Mouse (Mus musculus) neural tube, embryonic 15.5 days (tissue): Measurements from ENCODE around the gene Pcyt1b. TPM values are rescaled to one million over a fixed set of nuclear protein-coding genes. Genes with fewer than 3 reads are reported as not detected.

Source experiments
- ATAC-seq: fragments of 200-750 bp; cut with Nextera tagmentation; 2 replicates; pipeline ENCODE4 v1.8.0; 2017; ENCODE audit warnings: mild to moderate bottlenecking, moderate TSS enrichment, moderate library complexity; ENCODE audit not compliant: low FRiP score
- H3K27ac ChIP-seq: fragments of 300-500 bp; sonication (generic); replicated peaks from 2 replicates; pipeline ENCODE4 v1.5.1; 2015; ENCODE audit warnings: mild to moderate bottlenecking, inconsistent platforms
- H3K27me3 ChIP-seq: fragments of 300-500 bp; sonication (generic); replicated peaks from 2 replicates; pipeline ENCODE4 v1.6.1; 2015; ENCODE audit warnings: inconsistent platforms
- H3K36me3 ChIP-seq: fragments of 300-500 bp; sonication (generic); 2 replicates; pipeline ENCODE4 v1.6.1; 2015; ENCODE audit warnings: inconsistent platforms
- H3K4me1 ChIP-seq: fragments of 300-500 bp; sonication (generic); 2 replicates; pipeline ENCODE4 v1.6.1; 2015; ENCODE audit warnings: inconsistent platforms
- H3K4me2 ChIP-seq: fragments of 300-500 bp; sonication (generic); 2 replicates; pipeline ENCODE4 v1.6.1; 2015; ENCODE audit warnings: inconsistent platforms, mild to moderate bottlenecking, moderate library complexity
- H3K4me3 ChIP-seq: fragments of 300-500 bp; sonication (generic); replicated peaks from 2 replicates; pipeline ENCODE4 v1.5.1; 2015; ENCODE audit warnings: mild to moderate bottlenecking, inconsistent platforms
- H3K9ac ChIP-seq: fragments of 300-500 bp; sonication (generic); replicated peaks from 2 replicates; pipeline ENCODE4 v1.6.1; 2015; ENCODE audit warnings: mild to moderate bottlenecking, inconsistent platforms
- H3K9me3 ChIP-seq: fragments of 300-500 bp; sonication (generic); replicated peaks from 2 replicates; pipeline ENCODE4 v1.6.1; 2016; ENCODE audit warnings: inconsistent platforms
- WGBS: fragments of 180-500 bp; shearing (Covaris S2); methylation state at CpG from one replicate; pipeline ENCODE4 v1.1.7; 2015; ENCODE audit warnings: mixed read lengths; 5-methylcytosine and 5-hydroxymethylcytosine counted together
- polyA plus RNA-seq: library from polyadenylated mRNA; unstranded; fragments of >200 nt; fragmentation: Nextera tagmentation; extraction: Ambion mirVana; gene quantifications from 2 replicates; pipeline ENCODE4 v1.2.1, GENCODE M21; 2015

The Pcyt1b gene
- polyA plus RNA-seq, 1 experiment from 2014 or later = 21.9 TPM

DNA sequence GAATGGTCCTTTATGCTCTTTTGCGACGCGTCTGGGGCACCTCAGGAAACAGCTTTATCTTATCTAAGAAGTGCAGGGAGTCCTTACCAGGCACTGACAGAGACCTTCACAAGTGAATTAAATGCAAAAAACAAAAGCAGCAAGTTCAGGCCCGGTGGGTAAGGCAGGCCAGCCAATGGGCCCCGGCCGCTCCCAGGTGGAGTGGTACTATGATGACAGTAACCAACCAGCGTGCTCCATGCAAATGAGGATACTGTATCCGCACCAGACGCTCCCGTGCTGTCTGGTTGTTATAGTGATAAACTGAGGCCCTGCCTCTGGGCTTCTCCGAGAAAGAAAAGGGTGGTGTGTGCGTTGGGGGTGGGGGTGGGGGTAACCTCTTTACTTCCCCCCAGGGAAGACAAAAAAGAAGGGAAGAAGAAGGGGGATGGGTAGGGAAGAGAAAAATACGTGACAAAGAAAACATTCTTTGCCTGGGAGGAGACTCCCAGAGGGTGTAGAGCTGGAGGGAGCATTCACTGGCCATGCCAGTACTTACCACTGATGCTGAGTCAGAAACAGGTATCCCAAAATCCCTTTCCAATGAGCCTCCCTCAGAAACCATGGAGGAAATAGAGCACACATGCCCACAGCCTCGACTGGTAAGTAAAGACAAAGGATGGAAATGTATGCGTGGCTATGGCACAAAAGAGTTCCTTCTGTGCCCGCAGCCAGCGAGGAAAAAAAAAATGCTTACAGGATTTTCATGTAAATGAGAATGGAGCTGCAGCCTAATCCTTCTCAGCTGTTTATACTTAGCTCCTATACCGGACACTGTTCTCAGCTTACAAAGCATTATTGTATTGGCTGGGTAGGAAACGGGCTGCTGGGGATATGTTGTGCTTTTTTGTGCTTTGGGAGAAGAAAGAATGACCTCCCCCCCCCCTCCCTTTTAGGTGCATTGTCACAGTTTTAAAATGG lies 20.5 kb downstream of the Pcyt1b start:
- H3K4me1 ChIP-seq = no peaks in the 10 kb centered on the region
- peak overlapping the region; percentile 49 for H3K9ac ChIP-seq
- H3K9me3 ChIP-seq = no peaks in the 10 kb centered on the region
- peak overlapping the region; percentile 87 for H3K27ac ChIP-seq
- WGBS = 18% methylated on average over 19 of the region's 19 CpGs
- ATAC-seq = peak; percentile 99
- no peaks in the 10 kb centered on the region for H3K36me3 ChIP-seq
- peak overlapping the region; percentile 43 for H3K4me3 ChIP-seq
- H3K4me2 ChIP-seq = peak overlapping the region; percentile 58
- no peaks in the 10 kb centered on the region for H3K27me3 ChIP-seq

DNA sequence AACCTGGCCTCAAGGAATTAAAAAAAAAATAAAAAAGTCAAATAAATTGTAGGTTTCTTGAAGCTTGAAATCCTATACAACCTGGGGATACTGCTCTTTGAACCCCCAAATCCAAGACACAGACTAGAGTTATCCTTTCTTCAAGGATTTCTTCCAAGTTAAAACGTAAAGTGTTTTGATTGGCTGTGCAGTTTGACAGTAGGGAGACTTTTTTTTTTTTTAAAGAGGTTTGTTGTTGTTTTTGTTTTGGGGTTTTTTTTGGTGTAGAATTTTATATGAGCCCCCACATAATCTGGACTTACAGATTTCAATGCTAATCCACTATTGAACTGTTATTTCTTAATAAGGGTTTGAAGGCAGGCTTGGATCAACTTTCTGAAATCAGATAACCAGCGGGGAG lies 21.6 kb downstream of the Pcyt1b start:
- peak overlapping the region; percentile 43 for H3K4me3 ChIP-seq
- no peaks in the 10 kb centered on the region for H3K36me3 ChIP-seq
- H3K27ac ChIP-seq = peak overlapping the region; percentile 87
- H3K9ac ChIP-seq = peak overlapping the region; percentile 49; the same call in 1 of the 2 replicates
- H3K27me3 ChIP-seq = no peaks in the 10 kb centered on the region
- no peaks in the 10 kb centered on the region for H3K9me3 ChIP-seq
- no peak for ATAC-seq
- peak overlapping the region; percentile 58 for H3K4me2 ChIP-seq
- 68% methylated on average over 2 of the region's 2 CpGs for WGBS
- no peaks in the 10 kb centered on the region for H3K4me1 ChIP-seq

DNA sequence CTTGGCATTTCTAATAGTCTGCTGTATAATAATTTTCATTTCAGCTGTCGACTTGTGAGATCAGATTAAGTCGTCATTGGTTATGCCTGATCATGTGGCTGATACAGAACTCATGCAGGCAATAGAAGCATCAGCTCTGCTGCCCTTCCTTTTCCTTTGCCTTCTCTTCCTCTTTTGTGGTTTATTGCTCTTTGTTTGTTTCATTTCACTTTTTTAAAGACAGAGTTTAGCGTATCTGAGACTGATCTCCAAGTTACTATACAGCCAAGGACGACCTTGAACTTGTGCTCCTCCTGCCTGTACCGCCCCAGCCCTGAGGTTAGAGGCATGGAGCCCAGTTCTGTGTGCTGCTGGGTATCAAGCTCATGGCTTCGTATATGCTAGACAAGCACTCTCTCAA lies 34.6 kb downstream of the Pcyt1b start:
- no peaks in the 10 kb centered on the region for H3K36me3 ChIP-seq
- no peak overlapping the region for H3K9ac ChIP-seq
- no peak overlapping the region for H3K27ac ChIP-seq
- no peak overlapping the region for H3K4me3 ChIP-seq
- WGBS = 83% methylated on average over 6 of the region's 6 CpGs
- no peaks in the 10 kb centered on the region for H3K4me1 ChIP-seq
- H3K9me3 ChIP-seq = no peaks in the 10 kb centered on the region
- H3K4me2 ChIP-seq = no peak overlapping the region
- no peak for ATAC-seq
- H3K27me3 ChIP-seq = no peaks in the 10 kb centered on the region

DNA sequence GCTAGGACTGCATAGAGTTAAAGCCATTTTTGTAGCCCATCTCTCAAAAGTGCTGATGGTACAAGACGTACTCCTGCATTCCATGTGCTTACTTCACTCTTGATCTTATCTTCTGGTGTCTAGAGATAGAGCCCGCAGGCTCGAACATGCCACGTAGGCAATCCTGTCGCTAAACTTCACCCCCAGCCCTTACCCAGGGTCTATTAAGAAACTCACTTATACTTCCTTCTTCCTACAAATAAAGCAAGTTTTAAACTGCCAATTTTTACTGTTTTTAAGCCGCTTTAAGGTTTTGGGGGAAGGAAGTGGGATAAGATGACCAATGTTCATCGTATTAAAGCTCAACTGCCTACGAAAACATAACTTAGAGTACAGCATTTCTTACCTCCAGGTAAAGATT lies 36.0 kb downstream of the Pcyt1b start:
- Histone ChIP-seq H3K4me2 (no peak overlapping the region), H3K9ac (no peak overlapping the region), H3K27ac (no peak overlapping the region), H3K36me3 (no peaks in the 10 kb centered on the region), H3K27me3 (no peaks in the 10 kb centered on the region), H3K4me3 (no peak overlapping the region), H3K4me1 (no peaks in the 10 kb centered on the region), H3K9me3 (no peaks in the 10 kb centered on the region)
- WGBS = 91% methylated on average over 8 of the region's 8 CpGs
- no peak for ATAC-seq

DNA sequence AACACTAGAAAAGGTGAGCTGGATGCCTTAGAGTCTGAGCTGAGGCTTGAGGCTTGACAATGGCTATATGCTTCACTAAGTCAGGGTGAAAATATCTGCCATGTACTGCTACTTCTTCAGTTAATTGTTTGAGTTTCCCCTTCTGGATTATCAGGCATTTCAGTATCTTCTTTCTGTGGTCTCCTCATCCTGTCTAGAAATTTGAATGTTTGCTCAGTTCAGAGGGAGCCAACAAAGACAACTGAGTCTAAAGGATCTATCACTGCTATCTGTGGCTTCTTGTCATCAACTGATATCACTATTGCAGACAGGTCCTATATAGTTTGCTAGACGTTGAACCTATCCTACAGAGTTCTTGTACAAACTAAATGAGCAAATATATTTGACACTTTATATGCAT lies 42.9 kb downstream of the Pcyt1b start:
- Histone ChIP-seq H3K4me1 (no peaks in the 10 kb centered on the region), H3K27ac (no peak overlapping the region), H3K4me3 (no peak overlapping the region), H3K9ac (no peak overlapping the region), H3K9me3 (no peaks in the 10 kb centered on the region), H3K27me3 (no peaks in the 10 kb centered on the region), H3K36me3 (no peaks in the 10 kb centered on the region), H3K4me2 (no peak overlapping the region)
- WGBS = 84% methylated on average over 1 of the region's 1 CpGs
- no peak for ATAC-seq

DNA sequence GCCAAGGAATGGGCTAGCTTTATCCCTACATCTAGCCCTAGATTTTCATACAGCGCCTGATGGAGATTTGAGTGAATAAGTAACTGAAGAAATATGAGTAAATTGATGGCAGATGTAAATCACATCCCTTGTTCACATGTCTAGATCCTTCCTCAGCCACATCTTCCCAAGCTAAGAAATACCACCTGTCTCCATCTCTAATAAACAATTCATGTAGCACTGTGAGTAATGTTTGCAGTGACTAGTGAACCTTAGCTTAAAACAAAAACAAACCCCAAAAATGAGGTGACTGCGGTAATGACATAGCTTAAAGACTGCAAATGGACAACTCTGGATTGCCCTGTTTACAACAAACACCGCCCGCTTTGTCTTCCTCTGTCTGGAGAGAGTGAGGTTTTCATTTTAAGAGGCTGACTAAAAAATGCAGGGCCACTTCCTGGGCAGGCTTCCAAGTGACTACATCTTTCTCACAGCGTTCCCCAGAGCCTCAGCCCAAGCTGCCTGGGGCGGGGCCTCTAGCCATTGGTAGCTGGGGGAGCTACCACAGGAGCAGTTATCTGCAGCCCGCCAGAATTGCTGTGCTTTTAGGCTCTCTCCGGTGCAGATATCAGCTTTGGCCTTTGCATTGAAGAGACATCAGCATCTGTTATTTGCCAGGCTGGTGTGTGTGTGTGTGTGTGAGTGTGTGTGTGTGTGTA lies 46.0 kb downstream of the Pcyt1b start:
- H3K4me2 ChIP-seq = no peak overlapping the region
- no peaks in the 10 kb centered on the region for H3K27me3 ChIP-seq
- no peaks in the 10 kb centered on the region for H3K9me3 ChIP-seq
- no peak overlapping the region for H3K9ac ChIP-seq
- WGBS = 46% methylated on average over 8 of the region's 8 CpGs
- H3K4me1 ChIP-seq = no peaks in the 10 kb centered on the region
- peak; percentile 38; the same call in 1 of the 2 replicates for ATAC-seq
- no peak overlapping the region for H3K4me3 ChIP-seq
- no peaks in the 10 kb centered on the region for H3K36me3 ChIP-seq
- no peak overlapping the region for H3K27ac ChIP-seq

DNA sequence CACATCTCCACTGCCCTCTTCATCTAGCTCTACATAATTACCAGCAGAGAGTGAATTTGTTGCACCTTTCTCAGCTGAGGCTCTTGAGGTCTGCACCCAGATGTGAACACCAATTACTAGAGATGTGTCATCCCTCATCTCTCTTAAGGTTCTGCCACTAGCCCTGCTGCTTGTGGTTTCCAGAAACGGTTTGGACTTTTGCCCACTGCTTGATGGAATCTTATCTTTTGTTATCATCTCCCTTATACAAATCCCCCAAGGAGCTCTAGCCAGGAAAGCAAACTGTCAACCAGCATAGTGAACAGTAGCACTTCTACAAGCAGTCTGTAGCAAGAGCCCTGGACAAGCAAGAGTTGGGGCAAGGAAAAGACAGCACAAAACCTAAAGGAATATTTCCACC lies 57.9 kb downstream of the Pcyt1b start:
- H3K36me3 ChIP-seq = no peaks in the 10 kb centered on the region
- H3K27ac ChIP-seq = no peak overlapping the region
- WGBS = 66% methylated on average over 1 of the region's 1 CpGs
- H3K9ac ChIP-seq = no peak overlapping the region
- no peak for ATAC-seq
- no peak overlapping the region for H3K4me3 ChIP-seq
- no peaks in the 10 kb centered on the region for H3K9me3 ChIP-seq
- no peak overlapping the region for H3K4me2 ChIP-seq
- H3K4me1 ChIP-seq = no peaks in the 10 kb centered on the region
- H3K27me3 ChIP-seq = no peaks in the 10 kb centered on the region

DNA sequence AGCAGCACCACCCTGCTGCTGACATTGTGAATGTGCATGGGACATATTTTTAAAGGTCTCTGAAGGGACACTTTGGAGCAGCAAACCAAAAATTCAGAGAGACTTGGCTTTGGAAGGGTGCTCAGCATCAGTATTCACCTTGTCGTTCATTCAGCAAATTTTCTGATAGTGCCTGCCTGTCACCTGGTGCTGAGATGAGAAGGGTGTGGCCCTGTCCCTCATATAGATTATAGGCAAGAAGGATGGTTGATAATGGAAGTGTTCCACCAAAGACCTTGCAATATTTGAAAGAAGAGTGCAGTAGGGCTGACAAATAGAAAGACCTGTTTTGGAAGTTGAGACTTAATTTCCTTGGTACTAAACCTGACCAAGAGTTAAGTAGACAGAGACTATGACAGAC lies 74.9 kb downstream of the Pcyt1b start:
- no peaks in the 10 kb centered on the region for H3K27me3 ChIP-seq
- no peaks in the 10 kb centered on the region for H3K36me3 ChIP-seq
- ATAC-seq = no peak
- no peaks in the 10 kb centered on the region for H3K4me1 ChIP-seq
- no peak overlapping the region for H3K9ac ChIP-seq
- no peak overlapping the region for H3K27ac ChIP-seq
- H3K4me3 ChIP-seq = no peak overlapping the region
- WGBS = 87% methylated on average over 1 of the region's 1 CpGs
- H3K4me2 ChIP-seq = no peak overlapping the region
- no peaks in the 10 kb centered on the region for H3K9me3 ChIP-seq

DNA sequence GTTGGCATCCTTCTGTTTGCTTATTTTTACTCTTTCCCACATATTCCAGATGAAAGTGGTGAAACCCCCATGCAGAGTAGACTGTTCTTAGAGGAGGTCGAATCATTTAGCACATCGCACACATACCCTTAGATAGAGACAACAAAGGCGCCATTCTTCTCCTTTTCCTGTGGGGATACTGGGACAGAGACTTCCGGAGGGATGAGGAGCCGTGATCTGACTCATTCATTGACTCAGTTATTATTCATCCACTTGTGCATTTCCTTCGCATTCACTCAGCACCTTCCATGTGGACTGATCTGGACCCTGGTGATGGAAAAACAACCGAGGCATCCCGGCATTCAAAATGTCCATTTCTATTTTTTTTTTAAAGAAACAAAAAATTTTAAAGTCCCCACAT lies 76.2 kb downstream of the Pcyt1b start:
- 78% methylated on average over 8 of the region's 8 CpGs for whole genome bisulfite sequencing

DNA sequence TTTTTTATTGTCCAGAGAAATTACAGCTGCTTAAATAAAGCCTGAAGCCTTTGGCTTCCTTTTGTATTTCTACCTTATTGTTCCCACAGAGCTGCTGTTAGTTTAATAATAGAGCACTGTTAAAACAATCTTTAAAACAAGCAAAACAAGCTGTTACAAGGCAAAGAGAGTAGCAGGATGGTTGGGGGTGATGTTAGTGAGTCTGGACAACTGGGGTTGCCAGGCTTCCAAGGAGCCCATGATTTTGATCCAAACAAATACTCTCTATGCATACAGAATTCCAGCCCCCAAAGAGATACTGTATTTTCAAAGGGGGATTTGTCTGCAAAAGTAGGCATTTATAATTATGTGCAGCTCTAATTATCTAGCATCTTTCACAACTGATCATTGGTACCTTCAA lies 77.7 kb downstream of the Pcyt1b start:
- no peaks in the 10 kb centered on the region for H3K27me3 ChIP-seq
- H3K4me2 ChIP-seq = no peak overlapping the region
- no peaks in the 10 kb centered on the region for H3K36me3 ChIP-seq
- no peak overlapping the region for H3K27ac ChIP-seq
- H3K4me1 ChIP-seq = no peaks in the 10 kb centered on the region
- H3K9ac ChIP-seq = no peak overlapping the region
- ATAC-seq = no peak
- H3K9me3 ChIP-seq = no peaks in the 10 kb centered on the region
- H3K4me3 ChIP-seq = no peak overlapping the region

More for the DNA sequence above, 76.2 kb downstream of the Pcyt1b start:
- Histone ChIP-seq H3K27me3 (no peaks in the 10 kb centered on the region), H3K4me1 (no peaks in the 10 kb centered on the region), H3K27ac (no peak overlapping the region), H3K4me2 (no peak overlapping the region), H3K9ac (no peak overlapping the region), H3K9me3 (no peaks in the 10 kb centered on the region), H3K36me3 (no peaks in the 10 kb centered on the region), H3K4me3 (no peak overlapping the region)
- no peak for ATAC-seq

DNA sequence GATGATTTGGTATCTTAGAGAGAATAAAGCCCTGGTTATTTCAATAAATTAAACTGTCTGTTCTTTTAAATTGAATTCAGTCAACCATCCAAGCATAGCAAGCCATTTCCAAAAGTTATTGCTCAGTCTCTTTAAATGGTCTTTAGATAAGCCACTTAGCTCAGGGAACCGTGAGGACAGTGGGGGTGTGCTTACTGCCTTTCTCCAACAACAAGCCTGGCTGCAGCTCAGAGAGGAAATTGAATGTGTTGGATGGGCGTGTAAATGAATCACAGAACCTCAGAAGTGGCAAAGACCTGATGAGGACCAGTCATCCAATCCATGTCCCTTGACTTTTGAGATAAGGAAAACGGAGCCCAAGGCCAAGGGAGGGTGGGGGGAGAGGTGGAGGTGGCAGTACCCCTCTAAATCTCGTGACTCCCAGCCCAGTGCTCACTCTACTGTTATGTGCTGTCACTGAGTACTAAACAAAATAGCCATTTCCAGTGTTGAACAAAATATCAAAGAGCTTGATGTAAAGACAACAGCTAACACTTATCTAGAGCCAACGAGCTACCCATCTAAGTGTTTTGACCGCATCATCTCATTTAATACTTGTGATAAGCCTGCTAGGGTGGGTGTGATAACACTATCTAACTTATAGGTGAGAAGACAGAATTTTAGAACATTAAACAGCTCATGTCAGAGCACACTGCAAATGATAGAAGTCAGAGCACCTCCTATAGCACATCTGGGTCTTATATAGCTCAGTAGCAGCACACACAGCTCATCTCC lies 78.5 kb downstream of the Pcyt1b start:
- ATAC-seq = no peak
- H3K4me2 ChIP-seq = no peak overlapping the region
- no peaks in the 10 kb centered on the region for H3K27me3 ChIP-seq
- no peaks in the 10 kb centered on the region for H3K4me1 ChIP-seq
- H3K36me3 ChIP-seq = no peaks in the 10 kb centered on the region
- H3K27ac ChIP-seq = no peak overlapping the region
- WGBS = 60% methylated on average over 6 of the region's 6 CpGs
- no peak overlapping the region for H3K9ac ChIP-seq
- no peaks in the 10 kb centered on the region for H3K9me3 ChIP-seq
- no peak overlapping the region for H3K4me3 ChIP-seq
